8 mouse cellular contexts compared by ENCODE assay signal in genomic region chr13:51568501-51568901, GRCm38 (mm10). TPM values are rescaled to one million over a fixed set of nuclear protein-coding genes. Genes with fewer than 3 reads are reported as not detected.
DNase-seq lines count a peak whose midpoint lies in the region; ATAC-seq lines count a peak whose summit lies in the region.

No protein-coding gene starts in this region.

- no peak for DNase-seq in liver, embryonic 11.5 days (ENCODE audit: low spot score)
- DNase-seq in liver, result no peak
- DNase-seq in embryonic facial prominence, embryonic 11.5 days (ENCODE audit: low spot score), result peak; percentile 54
- peak; percentile 35 for DNase-seq in hindbrain, embryonic 14.5 days (ENCODE audit: low spot score)
- DNase-seq in adrenal gland, postnatal 10 days, result no peak
- DNase-seq in adrenal gland, postnatal 14 days, result no peak
- no peak for DNase-seq in adrenal gland, postnatal 4 days (ENCODE audit: low spot score in 2 of 2)

- peaks cover 2% of the 10 kb centered on the region; the same call in 1 of the 2 replicates for H3K4me1 ChIP-seq in liver, embryonic 11.5 days (replicated peaks; ENCODE audit: control insufficient read depth, insufficient read depth, low read length)
- H3K4me1 ChIP-seq in embryonic facial prominence, embryonic 11.5 days (ENCODE audit: control insufficient read depth, insufficient read depth, low read length), result peaks cover 6% of the 10 kb centered on the region
- peaks cover 25% of the 10 kb centered on the region for H3K4me1 ChIP-seq in hindbrain, embryonic 14.5 days (replicated peaks; ENCODE audit: control insufficient read depth, insufficient read depth, low read length)
- peaks cover 47% of the 10 kb centered on the region for H3K4me1 ChIP-seq in midbrain, embryonic 15.5 days

- no peak overlapping the region for H3K9ac ChIP-seq in liver, embryonic 11.5 days (ENCODE audit: low read depth, low read length)
- peak overlapping the region; percentile 47 for H3K9ac ChIP-seq in embryonic facial prominence, embryonic 11.5 days (replicated peaks; ENCODE audit: low read length)
- peak overlapping the region; percentile 52 for H3K9ac ChIP-seq in hindbrain, embryonic 14.5 days
- H3K9ac ChIP-seq in midbrain, embryonic 15.5 days, result peak overlapping the region; percentile 46

- WGBS in liver, embryonic 11.5 days, result 2% methylated on average over 13 of the region's 13 CpGs
- WGBS in embryonic facial prominence, embryonic 11.5 days, result 1% methylated on average over 13 of the region's 13 CpGs
- 1% methylated on average over 13 of the region's 13 CpGs for WGBS in hindbrain, embryonic 14.5 days
- 1% methylated on average over 13 of the region's 13 CpGs for WGBS in midbrain, embryonic 15.5 days

- no peaks in the 10 kb centered on the region for H3K36me3 ChIP-seq in liver, embryonic 11.5 days (ENCODE audit: control insufficient read depth, insufficient read depth, low read length)
- H3K36me3 ChIP-seq in embryonic facial prominence, embryonic 11.5 days (replicated peaks; ENCODE audit: control insufficient read depth, insufficient read depth, low read depth, low read length), result no peaks in the 10 kb centered on the region
- H3K36me3 ChIP-seq in hindbrain, embryonic 14.5 days (replicated peaks; ENCODE audit: control insufficient read depth, insufficient read depth), result no peaks in the 10 kb centered on the region
- H3K36me3 ChIP-seq in midbrain, embryonic 15.5 days (replicated peaks), result no peaks in the 10 kb centered on the region

- peaks cover 70% of the 10 kb centered on the region for H3K27me3 ChIP-seq in liver, embryonic 11.5 days (replicated peaks; ENCODE audit: control insufficient read depth, insufficient read depth, low read length)
- peaks cover 35% of the 10 kb centered on the region for H3K27me3 ChIP-seq in embryonic facial prominence, embryonic 11.5 days (ENCODE audit: control insufficient read depth, insufficient read depth, low read length)
- peaks cover 41% of the 10 kb centered on the region for H3K27me3 ChIP-seq in hindbrain, embryonic 14.5 days (ENCODE audit: control insufficient read depth, insufficient read depth, low read length)
- peaks cover 7% of the 10 kb centered on the region; the same call in 1 of the 2 replicates for H3K27me3 ChIP-seq in midbrain, embryonic 15.5 days (replicated peaks)

- H3K9me3 ChIP-seq in liver, embryonic 11.5 days (ENCODE audit: control insufficient read depth, low read length), result no peaks in the 10 kb centered on the region
- H3K9me3 ChIP-seq in embryonic facial prominence, embryonic 11.5 days (replicated peaks; ENCODE audit: control insufficient read depth, low read length), result no peaks in the 10 kb centered on the region
- H3K9me3 ChIP-seq in hindbrain, embryonic 14.5 days (ENCODE audit: control insufficient read depth, low read length), result no peaks in the 10 kb centered on the region
- no peaks in the 10 kb centered on the region for H3K9me3 ChIP-seq in midbrain, embryonic 15.5 days

- H3K27ac ChIP-seq in liver, embryonic 11.5 days (ENCODE audit: low read depth, low read length), result no peak overlapping the region
- peak overlapping the region; percentile 58; the same call in 1 of the 2 replicates for H3K27ac ChIP-seq in embryonic facial prominence, embryonic 11.5 days (replicated peaks; ENCODE audit: low read depth, low read length)
- peak overlapping the region; percentile 85 for H3K27ac ChIP-seq in hindbrain, embryonic 14.5 days
- H3K27ac ChIP-seq in midbrain, embryonic 15.5 days, result peak overlapping the region; percentile 81

- ATAC-seq in liver, embryonic 11.5 days (replicated peaks; ENCODE audit: low FRiP score), result no peak
- no peak for ATAC-seq in embryonic facial prominence, embryonic 11.5 days (replicated peaks; ENCODE audit: insufficient number of reproducible peaks, low FRiP score, low TSS enrichment, low read depth)
- ATAC-seq in hindbrain, embryonic 14.5 days (ENCODE audit: low FRiP score), result peak; percentile 10; the same call in 1 of the 2 replicates
- ATAC-seq in midbrain, embryonic 15.5 days (replicated peaks), result peak; percentile 2

- peak overlapping the region; percentile 29 for H3K4me3 ChIP-seq in liver, embryonic 11.5 days (ENCODE audit: low read depth, low read length)
- peak overlapping the region; percentile 31 for H3K4me3 ChIP-seq in embryonic facial prominence, embryonic 11.5 days (ENCODE audit: low read depth, low read length)
- peak overlapping the region; percentile 58 for H3K4me3 ChIP-seq in hindbrain, embryonic 14.5 days (replicated peaks; ENCODE audit: low read length)
- H3K4me3 ChIP-seq in midbrain, embryonic 15.5 days, result peak overlapping the region; percentile 57

- peak overlapping the region; percentile 59 for H3K4me2 ChIP-seq in liver, embryonic 11.5 days
- peak overlapping the region; percentile 40 for H3K4me2 ChIP-seq in embryonic facial prominence, embryonic 11.5 days (ENCODE audit: low read depth, low read length)
- peak overlapping the region; percentile 99 for H3K4me2 ChIP-seq in hindbrain, embryonic 14.5 days (replicated peaks)
- peak overlapping the region; percentile 96 for H3K4me2 ChIP-seq in midbrain, embryonic 15.5 days

RNA-seq across cellular contexts. Expression of gene Shc3, which starts 0.7 kb away (rescaled TPM):
- polyA plus RNA-seq in liver, embryonic 11.5 days (2014; fragmentation: Nextera tagmentation; extraction: Ambion mirVana), result not detected in 2 replicates
- polyA plus RNA-seq in embryonic facial prominence, embryonic 11.5 days (2014; fragmentation: Nextera tagmentation; extraction: Ambion mirVana), result 1.9 and 2.5 TPM in 2 replicates
- 7.2 and 11.6 TPM in 2 replicates for polyA plus RNA-seq in hindbrain, embryonic 14.5 days (2014; fragmentation: Nextera tagmentation; extraction: Ambion mirVana)
- 7.4 and 8.1 TPM in 2 replicates for polyA plus RNA-seq in midbrain, embryonic 15.5 days (2015; fragmentation: Nextera tagmentation; extraction: Ambion mirVana)
- total RNA-seq in adrenal gland, postnatal 10 days (2021), result 1 to 10 TPM; 1.4 to 4.5 TPM
- total RNA-seq in adrenal gland, postnatal 14 days (2021), result 1.1 and 1.9 TPM in 2 replicates
- total RNA-seq in adrenal gland, postnatal 4 days (2021), result 1 to 10 TPM; 3.1 to 4.0 TPM

Comparison
In these comparisons a context has a peak if more than half of its experiments do, and no peak if none do; other contexts are left out.
1. ATAC-seq: peak in hindbrain, embryonic 14.5 days (single experiment) and midbrain, embryonic 15.5 days (single experiment); none in liver, embryonic 11.5 days (single experiment) and embryonic facial prominence, embryonic 11.5 days (single experiment).
2. DNase-seq: peak in embryonic facial prominence, embryonic 11.5 days (single experiment) and hindbrain, embryonic 14.5 days (single experiment); none in liver, embryonic 11.5 days (single experiment), liver (single experiment), adrenal gland, postnatal 10 days (single experiment), adrenal gland, postnatal 14 days (single experiment) and adrenal gland, postnatal 4 days (0 of 2).
3. H3K4me2 ChIP-seq: peak in every context shown above with its lines; median percentile 99 in hindbrain, embryonic 14.5 days; 96 in midbrain, embryonic 15.5 days; 59 in liver, embryonic 11.5 days; 40 in embryonic facial prominence, embryonic 11.5 days.
4. Peak in every context shown above with its lines, with median percentiles within 50 percentile points of each other: H3K4me3 ChIP-seq.